In the genomic region with DNA sequence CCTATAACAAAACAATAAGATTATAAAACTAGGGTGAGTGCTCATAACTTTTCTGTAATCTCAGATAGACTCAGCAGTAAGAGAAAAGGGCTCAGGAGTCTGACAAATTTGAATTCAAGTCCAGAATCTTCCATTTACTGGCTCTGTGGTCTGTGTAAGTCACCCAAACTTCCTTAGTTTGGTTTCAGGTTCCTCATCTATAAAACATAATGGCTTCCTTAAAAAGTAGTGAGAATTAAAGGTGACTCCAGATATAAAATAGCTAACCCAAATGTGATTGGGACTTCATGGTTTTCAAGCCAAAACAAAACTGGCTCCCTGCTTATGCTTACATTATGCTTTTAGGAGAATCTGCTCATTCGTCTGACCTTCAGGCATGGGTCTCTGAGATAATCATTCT, we compare ENCODE assay signal across 22 mouse cellular contexts. TPM values are rescaled to one million over a fixed set of nuclear protein-coding genes. Genes with fewer than 3 reads are reported as not detected.
DNase-seq lines count a peak whose midpoint lies in the region; ATAC-seq lines count a peak whose summit lies in the region.
"Had no signal": no experiment of that assay in that cellular context is flagged by ENCODE, and none has a peak within 500 bp of the region (broad histone marks: within the 10 kb centered on the region; RNA-seq: fewer than 3 reads in every experiment).

No protein-coding gene starts in this region.

- no peak overlapping the region for H3K27ac ChIP-seq in midbrain, embryonic 11.5 days (ENCODE audit: low read depth, low read length)
- H3K27ac ChIP-seq in kidney, embryonic 15.5 days = no peak overlapping the region
- H3K27ac ChIP-seq: embryonic facial prominence, embryonic 10.5 days; embryonic facial prominence, embryonic 12.5 days; forebrain, embryonic 13.5 days; forebrain, embryonic 15.5 days had no signal

- no peaks in the 10 kb centered on the region for H3K4me1 ChIP-seq in midbrain, embryonic 11.5 days (ENCODE audit: control insufficient read depth, insufficient read depth, low read length)
- H3K4me1 ChIP-seq in kidney, embryonic 15.5 days = no peaks in the 10 kb centered on the region
- H3K4me1 ChIP-seq: embryonic facial prominence, embryonic 10.5 days; embryonic facial prominence, embryonic 12.5 days; forebrain, embryonic 13.5 days; forebrain, embryonic 15.5 days had no signal

- no peaks in the 10 kb centered on the region for H3K9me3 ChIP-seq in midbrain, embryonic 11.5 days (ENCODE audit: control insufficient read depth, low read length)
- H3K9me3 ChIP-seq in kidney, embryonic 15.5 days (replicated peaks) = no peaks in the 10 kb centered on the region
- H3K9me3 ChIP-seq: embryonic facial prominence, embryonic 10.5 days; embryonic facial prominence, embryonic 12.5 days; forebrain, embryonic 13.5 days; forebrain, embryonic 15.5 days; G1E had no signal

- ATAC-seq in common myeloid progenitor, adult 5-6 weeks (replicated peaks; ENCODE audit: low read depth, poor library complexity, severe bottlenecking) = peak; percentile 68
- peak; percentile 32 to 63; a peak in 2 of 4 replicates for ATAC-seq in hematopoietic stem cell, adult 5-6 weeks (replicated peaks in 1 of 2; ENCODE audit: insufficient read depth in 1 of 2, low FRiP score in 2 of 2, low TSS enrichment in 1 of 2, low read depth in 1 of 2, poor library complexity in 2 of 2, severe bottlenecking in 2 of 2)
- ATAC-seq in megakaryocyte progenitor cell, adult 5-6 weeks (replicated peaks; ENCODE audit: poor library complexity) = peak; percentile 51; the same call in 1 of the 2 replicates
- no peak for ATAC-seq in midbrain, embryonic 11.5 days (ENCODE audit: low FRiP score)
- ATAC-seq in kidney, embryonic 15.5 days (replicated peaks; ENCODE audit: low FRiP score) = no peak
- ATAC-seq: activated CD4-positive, CD25-positive, alpha-beta regulatory T cell, adult 4 months; forebrain, embryonic 13.5 days; forebrain, embryonic 15.5 days; forebrain, postnatal 0 days; Patski had no signal

- H3K4me3 ChIP-seq in midbrain, embryonic 11.5 days (ENCODE audit: low read depth, low read length) = no peak overlapping the region
- H3K4me3 ChIP-seq in kidney, embryonic 15.5 days (replicated peaks) = no peak overlapping the region
- H3K4me3 ChIP-seq: embryonic facial prominence, embryonic 10.5 days; embryonic facial prominence, embryonic 12.5 days; forebrain, embryonic 13.5 days; forebrain, embryonic 15.5 days had no signal

- peak; percentile 55 for DNase-seq in A20 (ENCODE audit: low read depth, low spot score)
- no peak for DNase-seq in midbrain, embryonic 11.5 days (ENCODE audit: low spot score, missing footprints)
- no peak for DNase-seq in urinary bladder, postnatal 36 days (ENCODE audit: low spot score in 2 of 2)
- DNase-seq in adrenal gland, postnatal 36 days = no peak
- DNase-seq: adrenal gland, adult 8-10 months; cerebellum, adult 11 months; cerebellum, adult 18-20 months; cerebellum, adult 8-10 months; cerebellum, adult 9-11 months; cerebellum, postnatal 36 days; forebrain, postnatal 0 days had no signal

- no peak overlapping the region for H3K4me2 ChIP-seq in midbrain, embryonic 11.5 days
- H3K4me2 ChIP-seq in kidney, embryonic 15.5 days = no peak overlapping the region
- H3K4me2 ChIP-seq: embryonic facial prominence, embryonic 12.5 days; forebrain, embryonic 13.5 days; forebrain, embryonic 15.5 days had no signal

- H3K27me3 ChIP-seq in midbrain, embryonic 11.5 days (ENCODE audit: control insufficient read depth, insufficient read depth, low read length) = no peaks in the 10 kb centered on the region
- no peaks in the 10 kb centered on the region for H3K27me3 ChIP-seq in kidney, embryonic 15.5 days
- H3K27me3 ChIP-seq: embryonic facial prominence, embryonic 12.5 days; forebrain, embryonic 13.5 days; forebrain, embryonic 15.5 days; Patski had no signal

- H3K36me3 ChIP-seq in midbrain, embryonic 11.5 days (ENCODE audit: control insufficient read depth, insufficient read depth, low read length) = no peaks in the 10 kb centered on the region
- H3K36me3 ChIP-seq in kidney, embryonic 15.5 days = no peaks in the 10 kb centered on the region
- H3K36me3 ChIP-seq: embryonic facial prominence, embryonic 10.5 days; embryonic facial prominence, embryonic 12.5 days; forebrain, embryonic 15.5 days; G1E had no signal

- 96% methylated on average over 1 of the region's 1 CpGs for WGBS in midbrain, embryonic 11.5 days
- WGBS in kidney, embryonic 15.5 days = 91% methylated on average over 1 of the region's 1 CpGs

- H3K9ac ChIP-seq in midbrain, embryonic 11.5 days (ENCODE audit: low read length) = no peak overlapping the region
- H3K9ac ChIP-seq in kidney, embryonic 15.5 days = no peak overlapping the region
- H3K9ac ChIP-seq: embryonic facial prominence, embryonic 12.5 days; forebrain, embryonic 13.5 days; forebrain, embryonic 15.5 days; forebrain, postnatal 0 days had no signal

RNA-seq across cellular contexts. Expression of a gene that starts 35.5 kb away (rescaled TPM):
- total RNA-seq in common myeloid progenitor, adult 5-6 weeks (2017) = 44.1 and 51.0 TPM in 2 replicates
- 80.4 and 87.1 TPM in 2 replicates for total RNA-seq in hematopoietic stem cell, adult 5-6 weeks (2017)
- 27.5 and 28.5 TPM in 2 replicates for total RNA-seq in megakaryocyte progenitor cell, adult 5-6 weeks (2015)
- total RNA-seq in megakaryocyte progenitor cell, adult 5-6 weeks (2017) = 36.1 and 44.7 TPM in 2 replicates
- polyA plus RNA-seq in midbrain, embryonic 11.5 days (2014; fragmentation: Nextera tagmentation; extraction: Ambion mirVana) = 29.1 and 31.7 TPM in 2 replicates
- 10 to 100 TPM; 27.2 to 48.7 TPM for total RNA-seq in adrenal gland, postnatal 36 days (2021)
- 47.9 and 48.5 TPM in 2 replicates for polyA plus RNA-seq in kidney, embryonic 15.5 days (2015; fragmentation: Nextera tagmentation; extraction: Ambion mirVana)

Comparison
In these comparisons a context has a peak if more than half of its experiments do, and no peak if none do; other contexts are left out.
1. ATAC-seq: peak in common myeloid progenitor, adult 5-6 weeks (single experiment), hematopoietic stem cell, adult 5-6 weeks (2 of 2) and megakaryocyte progenitor cell, adult 5-6 weeks (single experiment); none in midbrain, embryonic 11.5 days (single experiment) and kidney, embryonic 15.5 days (single experiment).